Mouse (Mus musculus) forebrain, embryonic 16.5 days (tissue): ENCODE measurements around the gene Picalm. TPM values are rescaled to one million over a fixed set of nuclear protein-coding genes. Genes with fewer than 3 reads are reported as not detected.

ENCODE experiments used
- ATAC-seq: fragments of 200-750 bp; cut with Nextera tagmentation; 2 replicates; pipeline ENCODE4 v1.8.0; 2017; ENCODE audit warnings: mild to moderate bottlenecking, moderate library complexity
- H3K27ac ChIP-seq: fragments of 300-500 bp; sonication (generic); 2 replicates; pipeline ENCODE4 v1.5.1; 2014; ENCODE audit warnings: low read length, control low read depth
- H3K27me3 ChIP-seq: fragments of 300-500 bp; sonication (generic); replicated peaks from 2 replicates; pipeline ENCODE4 v1.6.1; 2014; ENCODE audit warnings: low read length; ENCODE audit not compliant: control insufficient read depth, insufficient read depth
- H3K36me3 ChIP-seq: fragments of 300-500 bp; sonication (generic); 2 replicates; pipeline ENCODE4 v1.6.1; 2014; ENCODE audit not compliant: control insufficient read depth, insufficient read depth
- H3K4me1 ChIP-seq: fragments of 300-500 bp; sonication (generic); replicated peaks from 2 replicates; pipeline ENCODE4 v1.6.1; 2014; ENCODE audit warnings: low read length; ENCODE audit not compliant: control insufficient read depth, insufficient read depth
- H3K4me2 ChIP-seq: fragments of 300-500 bp; sonication (generic); 2 replicates; pipeline ENCODE4 v1.6.1; 2014; ENCODE audit warnings: mild to moderate bottlenecking, low read length, control low read depth
- H3K4me3 ChIP-seq: fragments of 300-500 bp; sonication (generic); replicated peaks from 2 replicates; pipeline ENCODE4 v1.5.1; 2014; ENCODE audit warnings: mild to moderate bottlenecking, low read length, control low read depth
- H3K9ac ChIP-seq: fragments of 300-500 bp; sonication (generic); replicated peaks from 2 replicates; pipeline ENCODE4 v1.6.1; 2014; ENCODE audit warnings: low read depth, low read length, control low read depth
- H3K9me3 ChIP-seq: fragments of 300-500 bp; sonication (generic); 2 replicates; pipeline ENCODE4 v1.6.1; 2016; ENCODE audit warnings: low read length; ENCODE audit not compliant: control insufficient read depth
- WGBS: fragments of 180-500 bp; shearing (Covaris S2); extraction: QIAGEN DNeasy Blood & Tissue Kit; methylation state at CpG from one replicate; pipeline ENCODE4 v1.1.7; 2014; 5-methylcytosine and 5-hydroxymethylcytosine counted together
- polyA plus RNA-seq: library from polyadenylated mRNA; unstranded; fragments of >200 nt; fragmentation: Nextera tagmentation; extraction: Ambion mirVana; gene quantifications from 2 replicates; pipeline ENCODE4 v1.2.1, GENCODE M21; 2015

The Picalm gene
- polyA plus RNA-seq, 1 experiment from 2014 or later = 51.2 TPM

GRCm38 (mm10) chr7:90252946-90253345, 122.9 kb downstream of the Picalm start:
- H3K27me3 ChIP-seq = no peaks in the 10 kb centered on the region
- H3K4me3 ChIP-seq = no peak overlapping the region
- WGBS = 75% methylated on average over 5 of the region's 5 CpGs
- H3K4me1 ChIP-seq = no peaks in the 10 kb centered on the region
- H3K9me3 ChIP-seq = no peaks in the 10 kb centered on the region
- H3K9ac ChIP-seq = no peak overlapping the region
- no peak overlapping the region for H3K4me2 ChIP-seq
- no peak for ATAC-seq
- H3K27ac ChIP-seq = no peak overlapping the region
- H3K36me3 ChIP-seq = no peaks in the 10 kb centered on the region

- no peaks in the 10 kb centered on the region for H3K36me3 ChIP-seq
- no peak overlapping the region for H3K27ac ChIP-seq
- no peak overlapping the region for H3K9ac ChIP-seq
- H3K27me3 ChIP-seq = no peaks in the 10 kb centered on the region
- H3K4me1 ChIP-seq = peaks cover 14% of the 10 kb centered on the region
- H3K4me3 ChIP-seq = no peak overlapping the region
- WGBS = 91% methylated on average over 2 of the region's 2 CpGs
- H3K9me3 ChIP-seq = no peaks in the 10 kb centered on the region
- no peak overlapping the region for H3K4me2 ChIP-seq
- no peak for ATAC-seq
Observed at GRCm38 (mm10) chr7:90258701-90259100, 128.7 kb downstream of the Picalm start.

- Histone ChIP-seq H3K4me3 (no peak overlapping the region), H3K9me3 (no peaks in the 10 kb centered on the region), H3K9ac (no peak overlapping the region), H3K27ac (no peak overlapping the region), H3K4me1 (peaks cover 14% of the 10 kb centered on the region), H3K36me3 (no peaks in the 10 kb centered on the region), H3K4me2 (no peak overlapping the region), H3K27me3 (no peaks in the 10 kb centered on the region)
- 98% methylated on average over 2 of the region's 2 CpGs for WGBS
- ATAC-seq = no peak
Observed at GRCm38 (mm10) chr7:90259899-90260298, 129.9 kb downstream of the Picalm start.

- Histone ChIP-seq H3K27ac (peak overlapping the region; percentile 93), H3K27me3 (no peaks in the 10 kb centered on the region), H3K4me3 (peak overlapping the region; percentile 29), H3K4me1 (peaks cover 19% of the 10 kb centered on the region), H3K4me2 (peak overlapping the region; percentile 45), H3K36me3 (no peaks in the 10 kb centered on the region), H3K9me3 (no peaks in the 10 kb centered on the region), H3K9ac (0 out of 2 replicates have a peak overlapping the region, but pooled peaks have one; percentile 26)
- 10% methylated on average over 7 of the region's 7 CpGs for WGBS
- peak; percentile 87 for ATAC-seq
Observed at GRCm38 (mm10) chr7:90261902-90262599, 132.0 kb downstream of the Picalm start.

Other genes with a start within 250 kb of the Picalm start
- gene Ccdc81, start 226.6 kb upstream of the Picalm start, polyA plus RNA-seq = 0.39 and 0.48 TPM in 2 replicates
- 154 and 158 TPM in 2 replicates for gene Hikeshi, start 189.0 kb upstream of the Picalm start, polyA plus RNA-seq
- 35.0 and 45.1 TPM in 2 replicates for gene Eed, start 149.2 kb upstream of the Picalm start, polyA plus RNA-seq
- gene Ccdc83, start 135.6 kb downstream of the Picalm start, polyA plus RNA-seq = not detected in 2 replicates
- gene Sytl2, start 172.0 kb downstream of the Picalm start, polyA plus RNA-seq = 2.3 and 2.5 TPM in 2 replicates